Mouse (Mus musculus): ENCODE results near the gene Atp2a2.

GRCm38 (mm10) chr5:122528591-122528990 lies 26.6 kb upstream of the Atp2a2 start:
- TF ChIP-seq CTCF (IDR thresholded peaks at IDR 0.05; ENCODE audit: extremely low read depth, insufficient read depth, insufficient read length, insufficient replicate concordance) (no peak), POLR2A (IDR thresholded peaks at IDR 0.05; ENCODE audit: low read depth, low read length) (no peak)

Measured in spleen, adult 2 months (tissue).